Mouse (Mus musculus): ENCODE results near the gene Mtch2. TPM values are rescaled to one million over a fixed set of nuclear protein-coding genes. Genes with fewer than 3 reads are reported as not detected.

Gene Mtch2
- total RNA-seq (2023; ENCODE audit: inconsistent age), result 87.0 to 105 TPM (median 99.6 TPM) in 4 replicates

GRCm38 (mm10) chr2:90846955-90847680 is at the start of gene Mtch2:
Gene Mtch2, plus strand, starts transcription at chr2:90847155.

GRCm38 (mm10) chr2:90885218-90886041 is 38.5 kb downstream of the Mtch2 start, which contains the start of gene C1qtnf4:
Gene C1qtnf4, plus strand, starts transcription at chr2:90885860.

GRCm38 (mm10) chr2:90904076-90904855 is 57.3 kb downstream of the Mtch2 start, which contains the start of the genes Kbtbd4 and Ndufs3:
Gene Kbtbd4, plus strand, starts transcription at chr2:90904740.
Gene Ndufs3, minus strand, starts transcription at chr2:90904827.

Other genes starting within 250 kb of the Mtch2 start
- 91.7 to 107 TPM (median 96.5 TPM) in 4 replicates for gene Nup160, start 169.9 kb upstream of the Mtch2 start, total RNA-seq (2023; ENCODE audit: inconsistent age)
- gene Fnbp4, start 101.8 kb upstream of the Mtch2 start, total RNA-seq (2023; ENCODE audit: inconsistent age), result 249 to 271 TPM (median 259 TPM) in 4 replicates
- gene Agbl2, start 64.4 kb upstream of the Mtch2 start, total RNA-seq (2023; ENCODE audit: inconsistent age), result 0.15 TPM in 1 of 4 replicates, not detected in the others
- 0.67 TPM in 1 of 4 replicates, not detected in the others for gene C1qtnf4, start 38.7 kb downstream of the Mtch2 start, total RNA-seq (2023; ENCODE audit: inconsistent age)
- gene Kbtbd4, start 57.6 kb downstream of the Mtch2 start, total RNA-seq (2023; ENCODE audit: inconsistent age), result 25.6 to 31.9 TPM (median 29.7 TPM) in 4 replicates
- 120 to 152 TPM (median 131 TPM) in 4 replicates for gene Ndufs3, start 57.7 kb downstream of the Mtch2 start, total RNA-seq (2023; ENCODE audit: inconsistent age)
- 79.8 to 84.9 TPM (median 81.9 TPM) in 4 replicates for gene Celf1, start 93.2 kb downstream of the Mtch2 start, total RNA-seq (2023; ENCODE audit: inconsistent age)
- gene Rapsn, start 188.5 kb downstream of the Mtch2 start, total RNA-seq (2023; ENCODE audit: inconsistent age), result 0.48 to 0.54 TPM in 2 of 4 replicates, not detected in the others
- gene Psmc3, start 206.9 kb downstream of the Mtch2 start, total RNA-seq (2023; ENCODE audit: inconsistent age), result 106 to 121 TPM (median 114 TPM) in 4 replicates
- 18.6 to 27.1 TPM (median 21.9 TPM) in 4 replicates for gene Slc39a13, start 223.3 kb downstream of the Mtch2 start, total RNA-seq (2023; ENCODE audit: inconsistent age)
- 93.1 to 119 TPM (median 105 TPM) in 4 replicates for gene Spi1, start 235.2 kb downstream of the Mtch2 start, total RNA-seq (2023; ENCODE audit: inconsistent age)